Mouse (Mus musculus) CD4-positive, CD25-positive, alpha-beta regulatory T cell, adult 4 months (primary cell): ENCODE results near the gene Kif21a. TPM values are rescaled to one million over a fixed set of nuclear protein-coding genes. Genes with fewer than 3 reads are reported as not detected.

Experiments used
- ATAC-seq: one replicate; pipeline ENCODE4 v1.8.0; 2017
- polyA plus RNA-seq, 2 experiments: library from polyadenylated mRNA; unstranded; fragments of 100-300 nt; shearing (Covaris generic); gene quantifications; one replicate each; pipeline ENCODE4 v1.2.1; 2017

Kif21a gene
- not detected for polyA plus RNA-seq

GRCm38 (mm10) chr15:91049496-91050441, at the start of gene Kif21a:
Gene Kif21a, minus strand, starts transcription at chr15:91049948.
- ATAC-seq: no peak

GRCm38 (mm10) chr15:91096606-91097005, 46.9 kb upstream of the Kif21a start:
- ATAC-seq: no peak

- ATAC-seq: no peak
These were observed 39.7 kb upstream of the Kif21a start for GRCm38 (mm10) chr15:91089427-91089826.

- ATAC-seq: no peak
These were observed 38.3 kb upstream of the Kif21a start for GRCm38 (mm10) chr15:91088071-91088470.

- ATAC-seq: no peak
These were observed 28.0 kb upstream of the Kif21a start for GRCm38 (mm10) chr15:91077457-91078410.

- no peak for ATAC-seq
These were observed 22.7 kb upstream of the Kif21a start for GRCm38 (mm10) chr15:91072440-91072839.

- ATAC-seq: no peak
These were observed 14.6 kb upstream of the Kif21a start for GRCm38 (mm10) chr15:91064310-91064826.

GRCm38 (mm10) chr15:91063845-91064244, 14.1 kb upstream of the Kif21a start:
- no peak for ATAC-seq

- ATAC-seq: no peak
These were observed 7.2 kb upstream of the Kif21a start for GRCm38 (mm10) chr15:91056866-91057342.

GRCm38 (mm10) chr15:91056176-91056865, 6.6 kb upstream of the Kif21a start:
- ATAC-seq: no peak

- no peak for ATAC-seq
These were observed 725 bp downstream of the Kif21a start for GRCm38 (mm10) chr15:91048951-91049495.

GRCm38 (mm10) chr15:91047627-91048026, 2.1 kb downstream of the Kif21a start:
- no peak for ATAC-seq

- no peak for ATAC-seq
These were observed 3.2 kb downstream of the Kif21a start for GRCm38 (mm10) chr15:91046506-91046905.

GRCm38 (mm10) chr15:91043263-91043662, 6.5 kb downstream of the Kif21a start:
- ATAC-seq: no peak

GRCm38 (mm10) chr15:91038860-91039259, 10.9 kb downstream of the Kif21a start:
- ATAC-seq: no peak

GRCm38 (mm10) chr15:91034090-91034489, 15.7 kb downstream of the Kif21a start:
- ATAC-seq: no peak

- ATAC-seq: no peak
These were observed 16.2 kb downstream of the Kif21a start for GRCm38 (mm10) chr15:91033529-91033928.

GRCm38 (mm10) chr15:91028962-91029361, 20.8 kb downstream of the Kif21a start:
- ATAC-seq: no peak

GRCm38 (mm10) chr15:91028494-91028893, 21.3 kb downstream of the Kif21a start:
- ATAC-seq: no peak

- no peak for ATAC-seq
These were observed 27.5 kb downstream of the Kif21a start for GRCm38 (mm10) chr15:91022276-91022675.

GRCm38 (mm10) chr15:91018861-91019187, 30.9 kb downstream of the Kif21a start:
- ATAC-seq: no peak
